Comparison of ENCODE assay signal across 33 mouse cellular contexts in the genomic region with DNA sequence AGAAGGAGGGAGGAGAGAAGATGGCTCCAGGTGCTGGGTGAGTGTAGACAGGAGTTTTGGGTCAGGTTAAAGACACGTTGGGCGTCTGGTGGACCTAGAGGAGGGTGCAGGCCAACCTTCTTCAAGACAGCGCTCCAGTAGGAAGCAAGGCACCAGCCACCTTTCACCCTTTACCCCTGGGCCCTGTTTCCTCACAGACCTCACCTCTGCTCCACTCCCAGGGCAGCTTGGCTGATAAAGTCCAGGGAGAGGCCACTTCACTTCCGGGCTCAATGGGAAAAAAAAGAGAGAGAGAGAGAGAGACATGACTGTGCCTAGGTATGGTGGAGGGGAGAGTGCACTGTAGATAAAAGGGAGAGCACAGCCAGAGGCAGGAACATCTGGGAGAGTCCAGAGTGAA. TPM values are rescaled to one million over a fixed set of nuclear protein-coding genes. Genes with fewer than 3 reads are reported as not detected.
DNase-seq lines count a peak whose midpoint lies in the region; ATAC-seq and TF ChIP-seq lines count a peak whose summit lies in the region.
"Had no signal": no experiment of that assay in that cellular context is flagged by ENCODE, and none has a peak within 500 bp of the region (broad histone marks: within the 10 kb centered on the region; RNA-seq: fewer than 3 reads in every experiment).

No protein-coding gene starts in this region.

- no peak overlapping the region for H3K27ac ChIP-seq in heart, embryonic 11.5 days (ENCODE audit: low read depth, low read length)
- H3K27ac ChIP-seq in ES-Bruce4 (ENCODE audit: insufficient read depth, low read length): peak overlapping the region; percentile 45; the same call in 1 of the 2 replicates
- H3K27ac ChIP-seq in brown adipose tissue, adult 24 weeks (replicated peaks; ENCODE audit: low read depth, low read length): peak overlapping the region; percentile 76
- H3K27ac ChIP-seq: embryonic facial prominence, embryonic 15.5 days; forebrain, embryonic 12.5 days; hindbrain, embryonic 15.5 days; left cerebral cortex, adult 2 months had no signal

- no peak for TF ChIP-seq CTCF in ES-Bruce4 (IDR thresholded peaks at IDR 0.05; ENCODE audit: low read depth, low read length)

- no peak for TF ChIP-seq EP300 in ES-Bruce4 (IDR thresholded peaks at IDR 0.05; ENCODE audit: insufficient read depth, low read depth, low read length)

- H3K9ac ChIP-seq in heart, embryonic 11.5 days (ENCODE audit: low read depth, low read length): no peak overlapping the region
- H3K9ac ChIP-seq in ES-Bruce4 (ENCODE audit: low read depth, poor library complexity, severe bottlenecking): no peak overlapping the region
- H3K9ac ChIP-seq: embryonic facial prominence, embryonic 15.5 days; forebrain, embryonic 12.5 days; hindbrain, embryonic 15.5 days had no signal

- ATAC-seq in heart, embryonic 11.5 days (replicated peaks; ENCODE audit: insufficient number of reproducible peaks, low FRiP score, low TSS enrichment): peak; percentile 23; the same call in 1 of the 2 replicates
- ATAC-seq: activated CD4-positive, CD25-positive, alpha-beta regulatory T cell, adult 4 months; Patski had no signal

- TF ChIP-seq POLR2A in ES-Bruce4 (IDR thresholded peaks at IDR 0.05; ENCODE audit: insufficient read depth, low read length) (no peak), myocyte (IDR thresholded peaks at IDR 0.05; ENCODE audit: insufficient read length, low read depth) (no peak)

- H3K4me1 ChIP-seq in heart, embryonic 11.5 days (ENCODE audit: control insufficient read depth, insufficient read depth, low read length): peaks cover 6% of the 10 kb centered on the region
- peaks cover 7% of the 10 kb centered on the region for H3K4me1 ChIP-seq in ES-Bruce4 (ENCODE audit: control insufficient read depth, insufficient read depth, low read length)
- H3K4me1 ChIP-seq in brown adipose tissue, adult 24 weeks (ENCODE audit: control insufficient read depth, insufficient read depth, insufficient read length, low read length): peaks cover 16% of the 10 kb centered on the region
- H3K4me1 ChIP-seq: forebrain, embryonic 12.5 days; hindbrain, embryonic 15.5 days had no signal

- DNase-seq in heart, postnatal 25 days (ENCODE audit: low spot score): no peak
- DNase-seq in gastrocnemius, postnatal 25 days: no peak
- DNase-seq in kidney, postnatal 36 days: no peak
- no peak for DNase-seq in kidney, postnatal 10 days
- DNase-seq: B cell, adult 2 months; cerebellum, adult 2 months; cerebellum, postnatal 36 days; gastrocnemius, postnatal 10 days; heart, postnatal 10 days; kidney, adult 11 months; kidney, postnatal 4 days; layer of hippocampus, adult 9-11 months; lung, postnatal 10 days; midbrain, embryonic 14.5 days; thymus, postnatal 25 days had no signal

- H3K4me3 ChIP-seq in heart, embryonic 11.5 days (ENCODE audit: low read depth, low read length): no peak overlapping the region
- H3K4me3 ChIP-seq in ES-Bruce4 (ENCODE audit: low read depth, low read length) (no peak overlapping the region), myocyte (no peak overlapping the region)
- H3K4me3 ChIP-seq in brown adipose tissue, adult 24 weeks (ENCODE audit: insufficient read depth, low read depth, low read length): no peak overlapping the region
- H3K4me3 ChIP-seq: embryonic facial prominence, embryonic 15.5 days; forebrain, embryonic 12.5 days; hindbrain, embryonic 15.5 days; left cerebral cortex, adult 2 months; megakaryocyte, embryonic 14.5 days had no signal

- H3K9me3 ChIP-seq in heart, embryonic 11.5 days (replicated peaks; ENCODE audit: control insufficient read depth, low read length): no peaks in the 10 kb centered on the region
- H3K9me3 ChIP-seq in ES-Bruce4 (replicated peaks; ENCODE audit: control insufficient read depth, insufficient read depth, low read length, poor library complexity, severe bottlenecking): 0 out of 2 replicates have a peak, but pooled peaks cover 6% of the 10 kb centered on the region
- H3K9me3 ChIP-seq: forebrain, embryonic 12.5 days; hindbrain, embryonic 15.5 days had no signal

- H3K79me2 ChIP-seq in myocyte (ENCODE audit: control insufficient read depth, insufficient read depth): no peaks in the 10 kb centered on the region

- no peaks in the 10 kb centered on the region for H3K27me3 ChIP-seq in heart, embryonic 11.5 days (ENCODE audit: control insufficient read depth, insufficient read depth, low read length)
- H3K27me3 ChIP-seq in ES-Bruce4 (ENCODE audit: control insufficient read depth, insufficient read depth, low read length, poor library complexity, severe bottlenecking): no peaks in the 10 kb centered on the region
- no peaks in the 10 kb centered on the region for H3K27me3 ChIP-seq in myocyte (ENCODE audit: control insufficient read depth, insufficient read depth, insufficient read length)
- H3K27me3 ChIP-seq: embryonic facial prominence, embryonic 15.5 days; forebrain, embryonic 12.5 days; hindbrain, embryonic 15.5 days; megakaryocyte, embryonic 14.5 days; Patski had no signal

- H3K4me2 ChIP-seq in heart, embryonic 11.5 days: no peak overlapping the region
- H3K4me2 ChIP-seq in myocyte (ENCODE audit: low read depth): peak overlapping the region; percentile 86
- H3K4me2 ChIP-seq: embryonic facial prominence, embryonic 15.5 days; forebrain, embryonic 12.5 days; hindbrain, embryonic 15.5 days had no signal

- intact Hi-C loops in heart, postnatal 25 days (cut with DNase I): no loop called here

- no peak overlapping the region for H3ac ChIP-seq in myocyte (ENCODE audit: control insufficient read depth, insufficient read length)

- H3K36me3 ChIP-seq in heart, embryonic 11.5 days (ENCODE audit: control insufficient read depth, insufficient read depth, low read length): no peaks in the 10 kb centered on the region
- H3K36me3 ChIP-seq in ES-Bruce4 (ENCODE audit: control insufficient read depth, insufficient read depth, low read length, poor library complexity, severe bottlenecking): no peaks in the 10 kb centered on the region
- H3K36me3 ChIP-seq in myocyte (ENCODE audit: control insufficient read depth, insufficient read depth): no peaks in the 10 kb centered on the region
- H3K36me3 ChIP-seq: embryonic facial prominence, embryonic 15.5 days; forebrain, embryonic 12.5 days; hindbrain, embryonic 15.5 days had no signal

- WGBS in heart, embryonic 11.5 days (ENCODE audit: insufficient replicate concordance): 45% methylated on average over 4 of the region's 4 CpGs

TF ChIP-seq in myocyte, 11 proteins besides CTCF, POLR2A, EP300 and RAD21:
- TF ChIP-seq REST (IDR thresholded peaks at IDR 0.05; ENCODE audit: insufficient read depth, insufficient read length) (no peak), MAX (IDR thresholded peaks at IDR 0.05; ENCODE audit: low read depth) (no peak), USF1 (IDR thresholded peaks at IDR 0.05; ENCODE audit: low read depth) (no peak), TCF12 (IDR thresholded peaks at IDR 0.05; ENCODE audit: insufficient read depth, poor library complexity, severe bottlenecking) (no peak), E2F4 (IDR thresholded peaks at IDR 0.05; ENCODE audit: insufficient read depth) (no peak), CEBPB (IDR thresholded peaks at IDR 0.05; ENCODE audit: insufficient read depth, poor library complexity, severe bottlenecking) (no peak), SRF (IDR thresholded peaks at IDR 0.05; ENCODE audit: control insufficient read depth, insufficient read length, low read depth) (no peak), POLR2AphosphoS2 (IDR thresholded peaks at IDR 0.05; ENCODE audit: insufficient read length, low read depth) (no peak), MYOD1 (IDR thresholded peaks at IDR 0.05; ENCODE audit: control insufficient read depth in 1 of 3, insufficient read length in 2 of 3, low read depth in 2 of 3) (no peak), TCF3 (IDR thresholded peaks at IDR 0.05; ENCODE audit: insufficient read length, low read depth) (no peak), MYOG (IDR thresholded peaks at IDR 0.05; ENCODE audit: control insufficient read depth in 1 of 3, insufficient read depth in 1 of 3, insufficient read length in 2 of 3, low read depth in 2 of 3) (no peak)

RNA-seq across cellular contexts. Expression of gene Flnb, which starts 10.0 kb away (rescaled TPM):
- 13.1 and 13.6 TPM in 2 replicates for polyA plus RNA-seq in heart, embryonic 11.5 days (2014; fragmentation: Nextera tagmentation; extraction: Ambion mirVana)
- 10 to 100 TPM; 21.9 to 27.7 TPM for total RNA-seq in heart, postnatal 25 days (2021)
- 326 and 328 TPM in 2 replicates for polyA plus RNA-seq in ES-Bruce4 (2011; ENCODE audit: insufficient read depth, insufficient read length, low read depth, missing spikeins)
- 7.8 and 14.1 TPM in 2 replicates for polyA plus RNA-seq in brown adipose tissue, adult 24 weeks (2012; ENCODE audit: insufficient read depth, insufficient read length, missing spikeins)
- 54.5 TPM for polyA plus RNA-seq in myocyte (2012; fragmentation: generic; extraction: Trizol)
- total RNA-seq in gastrocnemius, postnatal 25 days (2021): 10 to 100 TPM in 1 of 2 experiments, 1 to 10 TPM in 1; 9.2 to 11.6 TPM

RNA-seq across cellular contexts. Expression of gene Gm26661, which starts 16.3 kb away (rescaled TPM):
- polyA plus RNA-seq in heart, embryonic 11.5 days (2014; fragmentation: Nextera tagmentation; extraction: Ambion mirVana): not detected in 2 replicates
- not detected for total RNA-seq in heart, postnatal 25 days (2021)
- polyA plus RNA-seq in ES-Bruce4 (2011; ENCODE audit: insufficient read depth, insufficient read length, low read depth, missing spikeins) (not detected in 2 replicates), myocyte (2012; fragmentation: generic; extraction: Trizol) (not detected)
- not detected in 2 replicates for polyA plus RNA-seq in brown adipose tissue, adult 24 weeks (2012; ENCODE audit: insufficient read depth, insufficient read length, missing spikeins)
- total RNA-seq in gastrocnemius, postnatal 25 days (2021): not detected
- total RNA-seq: adrenal gland, postnatal 4 days; gastrocnemius, postnatal 10 days; heart, adult 8-10 months; heart, postnatal 10 days; left cerebral cortex, adult 2 months had no signal
- polyA plus RNA-seq: activated CD4-positive, CD25-positive, alpha-beta regulatory T cell, adult 4 months; cerebellum, adult 2 months; embryonic facial prominence, embryonic 15.5 days; forebrain, embryonic 12.5 days; frontal cortex, adult 2 months; limb, embryonic 11.5 days; liver, embryonic 16.5 days; midbrain, embryonic 14.5 days; neural tube, embryonic 14.5 days; Patski; spleen, adult 2 months had no signal
